Mouse (Mus musculus) right cerebral cortex, postnatal 10 days (tissue): ENCODE results near the gene Dpyd.

Experiments
- DNase-seq, 2 experiments: peaks; one replicate each; pipeline ENCODE4 v3.0.0; 2021; ENCODE audit warnings: low spot score in 2 of 2

Dpyd gene

DNA sequence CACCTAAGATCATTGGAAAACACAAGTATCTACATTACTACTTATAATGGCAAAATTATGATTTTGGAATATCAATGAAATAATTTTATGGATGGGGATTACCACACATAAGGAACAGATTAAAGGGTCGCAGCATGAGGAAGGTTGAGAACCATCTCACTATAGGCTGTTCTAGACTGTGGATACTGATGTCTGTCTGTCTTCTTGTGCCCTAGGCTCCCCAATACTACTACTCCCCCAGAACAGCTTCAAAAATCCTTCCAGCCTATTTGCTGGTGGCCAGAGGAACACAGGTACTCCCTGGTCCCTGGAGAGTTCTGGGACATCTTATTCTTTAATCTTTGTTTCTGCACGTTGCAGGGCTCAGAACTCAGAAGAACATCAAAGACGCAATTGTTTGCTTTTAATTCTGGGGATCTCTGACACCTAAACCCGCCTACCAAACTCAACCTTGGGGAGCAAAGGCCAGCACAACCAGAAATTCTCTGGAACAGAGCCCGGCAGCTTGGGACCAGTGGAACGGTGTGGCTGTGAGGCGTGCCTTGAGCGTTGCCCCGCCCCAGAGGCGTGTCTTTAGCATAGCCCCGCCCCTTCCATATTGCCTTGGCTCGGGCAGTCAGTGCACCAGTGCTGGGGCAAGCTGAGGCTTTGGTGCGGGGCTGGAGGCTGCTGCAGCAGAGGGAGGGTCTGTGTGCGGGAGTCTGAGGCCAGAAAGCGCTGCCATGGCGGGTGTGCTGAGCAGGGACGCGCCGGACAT lies at the start of gene Dpyd:
Gene Dpyd (plus strand): TSS at position 576 of the 757 bp plus-strand sequence.
- DNase-seq = peak; percentile 83 to 84

DNA sequence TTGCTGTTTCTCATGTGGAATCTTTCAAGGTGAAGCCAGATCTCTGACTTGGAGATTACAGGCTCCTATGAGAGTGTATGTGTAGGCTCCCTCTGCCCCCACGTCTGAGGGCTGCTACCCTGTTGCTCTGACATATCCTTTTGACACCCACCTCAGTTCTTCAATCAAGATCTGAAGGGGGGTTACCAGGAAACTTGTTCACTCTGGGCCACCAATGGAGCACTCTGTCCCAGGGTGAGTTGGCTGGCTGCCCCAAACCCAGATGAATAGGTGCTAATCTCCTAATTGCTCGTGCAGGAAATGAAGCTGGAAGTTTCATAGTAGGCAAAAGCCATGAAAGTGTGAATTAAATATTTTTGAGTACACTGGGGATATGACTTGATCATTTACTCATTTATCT lies 24.3 kb upstream of the Dpyd start:
- peak; percentile 50 to 53 for DNase-seq

DNA sequence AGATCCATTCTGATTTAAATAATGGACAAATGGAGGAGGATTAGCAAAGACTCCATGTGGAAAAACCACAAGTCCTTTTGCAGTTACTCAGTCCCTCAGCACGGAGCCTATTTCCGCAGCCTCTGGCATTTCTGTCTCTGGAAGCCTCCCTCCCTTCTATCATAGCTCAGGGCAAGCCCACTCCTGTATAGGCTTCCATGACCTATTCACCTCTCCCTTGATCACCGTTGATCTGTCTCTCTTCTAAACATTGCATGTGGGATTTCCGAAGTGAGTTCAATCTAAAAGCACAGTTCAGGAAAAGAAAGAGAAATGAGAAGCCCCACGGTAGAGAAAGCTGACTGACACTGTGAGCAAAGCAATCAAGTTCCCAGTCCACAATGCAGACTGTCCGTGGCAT lies 20.2 kb upstream of the Dpyd start:
- DNase-seq = no peak

DNA sequence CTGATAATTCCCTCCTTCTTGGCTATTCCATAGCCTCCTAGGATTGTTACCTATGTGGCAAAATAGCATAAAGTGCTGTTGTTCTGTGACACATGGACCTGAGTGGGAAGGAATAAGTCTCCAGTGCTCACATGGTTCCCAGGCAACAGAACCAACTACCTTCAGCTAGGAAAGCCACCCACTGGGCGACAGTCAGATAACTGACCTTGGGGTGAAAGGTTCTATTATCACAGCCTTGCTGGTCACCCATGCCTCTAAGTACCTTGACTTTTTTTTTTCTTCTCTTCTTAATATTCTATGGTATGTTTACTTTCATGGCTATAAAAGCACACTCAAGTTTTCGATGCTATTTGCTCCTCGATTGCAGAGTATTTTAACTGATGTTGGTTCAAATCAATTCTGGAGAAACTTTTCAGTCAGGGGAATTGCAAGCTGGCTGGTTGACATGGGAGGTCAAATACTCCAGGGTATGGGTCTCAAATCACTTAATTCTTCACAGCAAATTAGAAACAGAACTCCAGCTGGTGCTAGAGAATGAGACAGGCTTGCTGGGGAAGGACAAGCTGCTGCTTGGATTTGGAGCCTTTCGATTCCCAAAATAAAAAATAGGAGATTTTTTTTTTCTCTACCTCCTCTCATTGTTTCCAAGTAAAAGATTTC lies 14.2 kb upstream of the Dpyd start:
- DNase-seq = no peak

DNA sequence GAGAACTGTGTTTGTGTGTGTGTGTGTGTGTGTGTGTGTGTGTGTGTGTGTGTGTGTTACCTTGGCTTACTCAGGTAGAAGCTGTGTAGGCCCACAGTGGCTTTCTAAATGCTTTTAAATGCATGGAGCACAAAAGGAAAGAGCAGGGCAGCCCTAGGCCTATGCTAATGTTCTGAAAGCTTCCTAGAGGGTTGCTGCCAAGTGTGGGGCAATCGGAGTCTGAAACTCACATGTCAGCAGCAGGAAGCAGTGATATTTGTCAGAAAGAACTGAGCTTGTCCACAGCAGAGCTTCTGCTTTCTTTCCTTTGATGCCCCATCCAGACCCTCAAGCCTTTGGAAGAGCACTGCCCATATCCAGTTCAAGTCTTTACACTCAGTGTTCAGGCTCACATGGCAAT lies 4.3 kb upstream of the Dpyd start:
- DNase-seq = no peak

DNA sequence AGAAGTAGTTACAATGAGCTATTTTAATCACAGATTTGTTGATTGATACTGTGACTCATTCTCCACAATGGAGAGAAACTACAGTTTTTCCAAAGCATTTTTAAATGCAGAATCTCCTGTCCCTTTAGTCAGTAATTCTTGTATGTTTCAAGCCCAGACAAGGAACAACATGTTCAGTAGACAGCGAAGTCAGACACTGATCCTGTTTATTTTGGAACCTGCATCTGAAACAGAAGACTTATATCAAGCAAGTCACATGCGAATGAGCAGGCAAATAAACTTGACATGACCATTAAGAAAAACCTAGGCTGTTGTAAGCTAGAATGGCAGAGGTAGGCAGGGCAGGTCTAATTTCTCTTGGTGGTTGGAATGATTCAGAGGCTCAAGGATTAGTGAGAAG lies 2.0 kb upstream of the Dpyd start:
- DNase-seq = no peak

DNA sequence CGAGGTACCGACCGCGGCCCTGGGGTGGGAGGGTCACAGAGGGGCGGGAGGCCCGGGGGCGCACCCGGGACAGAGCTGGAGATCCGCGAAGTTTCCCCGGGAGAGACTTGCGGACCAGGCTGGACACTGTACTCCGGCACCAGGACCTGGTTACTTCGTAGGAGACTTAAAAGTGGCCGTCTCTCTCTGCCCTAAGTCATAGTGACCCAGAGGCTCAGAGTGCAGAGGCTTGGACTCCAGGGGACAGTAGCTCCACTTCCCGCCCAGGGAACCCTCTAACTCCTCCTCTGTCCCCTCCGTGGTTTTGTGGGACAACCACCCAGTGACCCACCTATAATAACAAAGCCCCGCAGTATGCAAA lies 362 bp downstream of the Dpyd start:
- no peak for DNase-seq

DNA sequence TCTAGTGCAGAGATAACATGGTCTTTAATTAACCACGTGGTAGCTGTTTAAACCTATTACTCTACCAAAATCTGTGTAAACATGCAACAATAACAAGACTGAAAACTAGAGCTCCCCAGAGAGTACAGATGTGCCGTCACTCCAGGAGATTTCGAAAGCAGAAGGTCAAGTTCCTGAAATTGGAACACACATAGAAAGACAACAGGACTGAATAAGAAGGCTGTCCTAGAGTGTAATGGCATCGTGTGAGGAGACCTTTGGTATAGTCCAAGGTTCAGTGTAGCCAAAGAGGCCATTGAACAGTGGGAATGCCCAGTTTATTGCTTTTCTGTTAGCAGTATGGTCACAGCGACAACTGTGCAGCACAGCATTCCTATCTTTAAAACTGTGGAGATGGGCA lies 4.8 kb downstream of the Dpyd start:
- no peak for DNase-seq

DNA sequence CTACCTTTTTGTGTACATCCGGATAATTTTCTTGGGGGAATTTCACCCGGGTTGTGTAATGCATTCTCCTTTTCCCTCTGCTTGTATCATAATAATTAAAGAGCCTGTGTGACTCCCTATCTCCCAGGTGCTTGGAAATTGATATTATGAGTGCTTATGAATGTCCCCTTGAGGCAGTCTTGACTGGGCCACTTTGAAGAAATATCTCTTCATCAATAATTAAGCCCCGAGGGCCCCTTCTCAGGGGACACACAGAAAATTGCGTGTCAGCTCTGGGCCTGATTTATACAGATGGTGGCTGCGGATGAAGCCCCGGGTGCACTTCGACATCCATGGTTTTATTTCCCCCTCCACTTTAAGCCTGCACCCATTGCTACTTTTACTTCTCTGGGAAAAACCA lies 8.3 kb downstream of the Dpyd start:
- DNase-seq = no peak

DNA sequence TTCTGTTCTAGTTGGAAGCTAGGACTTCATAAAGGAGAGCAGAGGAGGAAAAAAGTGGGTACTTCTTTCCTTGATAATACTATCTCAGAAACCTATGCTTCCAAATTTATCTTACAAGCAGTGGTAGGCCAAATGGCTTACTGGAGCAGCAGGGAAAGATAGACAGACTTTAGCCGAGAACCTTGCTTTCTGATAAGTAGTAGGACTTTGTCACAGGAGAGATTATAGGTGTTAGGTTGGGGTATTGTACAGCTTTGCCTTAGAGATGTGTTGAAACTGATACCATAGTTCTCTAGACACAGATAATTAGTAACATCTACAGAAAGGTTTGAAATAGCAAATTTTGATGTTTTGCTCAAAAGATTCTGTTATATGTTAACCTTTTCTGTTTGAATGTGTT lies 28.6 kb downstream of the Dpyd start:
- DNase-seq = no peak

DNA sequence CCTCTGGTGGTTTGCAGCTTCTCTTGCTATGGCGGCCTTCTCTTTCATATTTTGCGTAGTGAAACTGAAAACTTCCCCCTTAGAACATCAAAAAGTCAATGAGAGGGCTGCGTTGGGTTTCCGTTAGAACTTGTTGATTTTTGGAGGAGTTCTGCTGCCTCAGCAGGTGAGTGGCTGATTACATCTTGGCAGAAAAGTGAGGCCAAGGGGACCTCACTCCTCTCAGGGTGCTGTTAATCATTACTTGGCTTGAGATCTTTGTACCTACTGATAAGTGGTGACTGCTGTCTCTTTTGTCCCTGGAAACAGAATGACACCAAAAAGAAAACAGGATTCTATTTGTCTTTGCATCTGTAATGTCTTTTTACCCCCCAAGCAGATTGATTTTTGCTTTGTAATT lies 32.9 kb downstream of the Dpyd start:
- no peak for DNase-seq

DNA sequence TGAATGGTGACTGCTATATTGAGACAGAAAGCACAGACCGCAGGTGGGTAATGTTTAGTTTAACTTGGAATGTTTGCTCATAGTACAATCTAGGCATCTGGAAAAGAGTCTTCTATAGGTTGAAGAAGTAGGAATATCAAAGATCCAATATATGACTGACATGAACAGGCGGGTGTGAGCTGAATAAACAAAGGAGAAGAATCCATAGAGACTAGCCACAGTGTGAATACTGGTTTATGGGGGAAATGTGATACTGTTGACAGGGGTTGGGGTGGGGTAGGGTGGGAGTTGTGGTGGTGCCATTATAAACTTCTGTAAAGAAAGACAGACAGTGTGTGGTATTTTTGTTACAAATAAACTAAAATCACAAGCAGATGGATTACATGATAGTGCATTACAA lies 33.8 kb downstream of the Dpyd start:
- DNase-seq = no peak

DNA sequence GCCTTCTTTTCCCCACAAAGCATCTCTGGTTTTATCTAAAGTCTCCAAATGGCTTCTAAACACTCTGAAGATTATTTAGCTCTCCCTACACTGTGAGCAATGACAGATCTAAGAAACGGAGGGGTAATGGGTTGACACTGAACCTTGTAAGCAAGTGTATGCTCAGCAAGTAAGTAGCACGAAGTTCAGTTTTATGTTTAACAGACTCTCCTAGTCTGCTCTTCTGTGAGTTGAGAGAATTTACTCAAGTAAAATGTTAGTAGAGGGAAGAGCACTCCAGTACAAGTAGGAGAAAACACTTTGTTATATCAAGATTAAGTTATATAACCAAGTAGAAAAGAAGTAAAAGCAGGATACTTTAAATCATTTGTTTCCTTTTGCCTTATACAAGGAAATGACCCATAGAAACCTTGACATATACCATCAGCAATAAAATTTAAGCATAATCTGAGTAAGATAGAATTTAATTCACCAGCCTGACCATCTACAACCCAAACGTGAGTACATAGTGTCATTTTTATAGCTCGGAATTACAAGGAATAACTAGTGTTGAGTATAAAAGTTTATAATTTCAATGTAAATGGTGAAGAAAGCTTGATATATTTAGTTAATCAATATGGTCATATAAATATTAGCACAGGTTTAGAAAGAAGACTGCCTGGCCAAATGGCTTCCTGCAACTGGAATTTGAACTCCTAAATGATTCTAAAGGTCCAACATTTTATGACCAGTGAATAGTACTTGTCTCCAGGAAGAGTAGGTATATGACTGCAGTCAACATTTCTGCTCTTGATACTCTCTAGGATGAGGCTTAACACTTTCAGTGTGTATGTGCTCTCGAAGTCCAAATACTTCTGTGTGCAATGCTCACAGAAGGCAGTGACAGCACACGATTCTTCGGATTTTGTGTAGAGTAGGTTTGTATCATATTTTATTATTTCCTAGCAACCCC lies 40.0 kb downstream of the Dpyd start:
- no peak for DNase-seq

DNA sequence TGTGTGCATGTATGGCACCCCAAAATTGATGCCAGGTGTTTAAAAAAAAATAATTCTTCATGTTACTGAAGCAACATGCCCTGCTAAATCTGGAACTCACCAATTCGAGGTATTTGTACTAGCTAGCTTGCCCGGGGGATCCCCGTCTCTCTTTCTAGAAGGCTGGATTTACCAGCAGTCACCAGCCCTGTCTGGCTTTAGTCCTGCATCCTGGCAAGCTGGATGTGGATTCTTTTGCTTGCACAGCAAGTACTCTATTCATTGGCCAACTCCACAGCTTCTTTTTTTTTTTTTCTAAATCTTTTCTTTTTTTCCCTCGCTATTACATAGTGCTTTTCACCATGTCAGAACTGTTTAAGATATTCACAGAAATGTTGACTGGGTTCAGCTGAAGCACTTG lies 46.8 kb downstream of the Dpyd start:
- peak; percentile 36 to 45 for DNase-seq

DNA sequence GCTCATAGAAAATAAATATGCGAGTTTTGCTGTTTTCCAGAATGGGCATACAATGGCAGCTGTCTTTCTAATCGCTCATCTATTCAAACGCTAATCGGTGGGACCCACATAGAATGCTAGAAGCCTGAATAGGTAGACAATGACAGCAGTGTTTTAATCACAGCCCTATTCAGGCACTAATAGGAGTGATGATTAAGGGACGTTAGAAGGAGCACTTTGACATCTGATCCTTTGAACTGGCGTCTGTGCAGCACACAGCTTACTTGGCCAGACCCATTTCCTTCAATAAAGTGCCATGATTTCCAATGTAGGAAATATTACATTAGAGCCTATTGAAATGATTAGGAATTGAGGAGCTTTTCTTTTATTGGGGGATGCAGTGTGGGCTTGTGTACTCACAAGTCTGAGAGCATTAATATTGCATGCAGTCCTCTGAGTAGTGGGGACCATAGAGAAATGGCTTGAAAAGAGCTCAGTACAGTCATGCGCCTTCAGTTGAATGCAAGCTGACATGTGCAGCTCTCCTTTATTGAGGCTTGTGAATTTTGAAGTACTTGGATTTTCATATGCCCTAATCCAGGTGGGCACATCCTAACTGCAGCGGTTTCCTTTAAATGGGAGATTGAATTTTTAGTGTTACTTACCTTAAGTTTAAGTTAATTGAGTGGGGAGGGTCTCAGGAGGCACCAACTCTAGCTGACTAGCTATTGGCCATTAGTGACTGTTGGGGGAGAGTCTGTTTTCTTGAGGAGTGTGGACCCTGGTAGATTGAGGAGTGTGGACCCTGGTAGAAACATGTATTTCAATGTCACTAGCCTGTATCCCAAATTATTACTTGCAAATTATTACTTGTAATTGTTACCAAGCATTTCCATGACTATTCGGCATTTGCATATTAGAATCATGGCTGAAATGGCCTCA lies 64.8 kb downstream of the Dpyd start:
- no peak for DNase-seq

DNA sequence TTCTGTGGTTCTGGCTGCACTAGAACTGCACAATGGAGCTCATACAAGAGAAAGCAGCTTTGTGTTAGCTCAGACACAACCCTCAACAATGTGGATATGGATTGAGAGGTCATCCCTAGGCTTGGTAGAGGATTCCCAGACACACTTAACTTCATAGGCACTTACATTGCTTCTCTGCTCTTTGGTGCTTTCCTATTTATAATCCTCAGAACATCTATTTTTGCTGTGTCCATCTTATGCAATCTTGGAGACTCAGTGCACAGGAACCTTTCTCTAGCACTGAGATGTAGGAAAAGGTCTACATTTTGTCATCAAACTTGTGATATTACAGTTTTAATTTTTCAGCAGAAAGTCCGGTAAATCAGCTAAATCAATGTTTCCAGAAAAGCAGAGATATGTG lies 67.8 kb downstream of the Dpyd start:
- no peak for DNase-seq

DNA sequence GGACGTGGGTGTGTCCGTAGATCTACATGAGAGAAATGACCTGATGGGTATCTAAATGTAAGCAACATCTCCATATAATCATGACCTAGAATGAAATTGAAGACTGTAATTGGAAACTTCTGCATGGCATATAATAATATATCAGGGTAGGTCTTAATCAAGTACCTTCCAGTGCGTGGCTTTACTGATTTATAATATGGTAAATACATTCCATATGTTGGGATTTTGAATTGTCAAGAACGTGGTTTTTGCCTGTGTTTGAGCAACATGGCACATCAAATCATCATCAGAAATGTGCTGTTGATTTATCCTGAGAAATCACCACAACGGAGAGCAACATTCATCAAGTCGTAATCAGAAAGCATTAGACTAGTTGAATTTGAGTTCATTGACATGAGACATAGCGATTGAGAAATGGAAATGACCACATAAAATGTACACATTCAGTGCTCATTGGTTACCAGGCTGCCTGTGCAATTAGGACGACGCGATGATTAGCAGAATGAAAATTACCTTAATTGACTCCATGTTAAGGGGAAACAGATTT lies 84.2 kb downstream of the Dpyd start:
- DNase-seq = no peak

DNA sequence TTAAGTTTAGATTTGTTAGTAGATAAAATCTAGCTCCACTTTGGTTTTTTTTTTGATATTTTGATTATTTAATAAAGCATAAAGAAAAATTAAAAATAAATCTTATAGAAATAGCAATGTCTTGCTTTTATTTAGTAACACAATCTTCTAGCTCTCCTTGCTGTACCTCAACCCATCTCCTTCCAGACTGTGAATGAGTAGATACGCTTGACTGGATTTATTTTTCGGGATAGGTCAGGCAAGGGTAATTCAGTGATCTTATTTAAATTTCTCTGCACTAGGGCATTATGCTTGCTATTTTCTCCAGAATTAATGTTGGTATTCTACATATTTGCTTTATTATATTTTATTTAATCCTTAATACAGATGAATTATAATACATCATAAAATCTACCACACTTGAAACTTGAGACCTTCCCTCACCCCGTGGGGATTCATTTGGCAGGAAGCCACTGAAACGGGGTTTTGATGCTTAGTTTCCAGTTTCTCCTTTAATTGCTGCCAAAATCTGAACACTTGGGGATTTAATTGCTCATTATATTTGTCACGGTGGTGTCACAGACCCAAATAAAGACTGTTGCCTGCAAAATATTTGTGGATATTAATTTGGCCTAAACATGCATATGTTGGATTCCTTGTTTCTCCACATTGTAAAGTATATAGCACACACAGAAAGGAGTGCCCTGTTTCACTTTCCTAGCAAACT lies 102.2 kb downstream of the Dpyd start:
- DNase-seq = no peak

DNA sequence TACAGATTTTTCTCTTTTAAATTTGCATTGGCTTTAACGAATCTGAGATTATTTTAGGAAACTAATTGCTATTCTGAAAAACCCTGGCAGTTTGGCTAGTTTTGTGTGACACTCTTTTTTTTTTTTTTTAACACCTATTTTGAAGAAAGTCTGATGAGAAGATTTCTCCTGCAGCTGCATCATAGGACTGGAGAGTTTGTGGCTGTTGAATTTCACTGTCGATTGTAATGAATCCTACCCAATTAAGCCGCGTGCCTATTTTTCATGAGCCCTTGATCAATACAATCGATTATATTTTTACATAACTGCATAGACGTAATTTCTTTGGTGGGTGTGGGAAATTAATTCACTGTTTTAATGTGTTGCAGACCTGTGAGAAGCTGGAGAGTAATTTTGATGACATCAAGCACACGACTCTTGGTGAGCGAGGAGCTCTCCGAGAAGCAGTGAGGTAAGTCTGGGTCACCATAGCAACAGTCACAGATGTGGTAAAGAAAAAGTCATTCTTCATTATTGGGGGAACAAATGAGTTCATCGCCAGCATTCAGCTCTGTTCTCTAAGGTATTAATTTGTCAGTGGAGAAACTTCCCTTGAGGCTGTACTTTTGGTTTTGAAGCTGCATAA lies 112.3 kb downstream of the Dpyd start:
- peak; percentile 28 to 33 for DNase-seq

DNA sequence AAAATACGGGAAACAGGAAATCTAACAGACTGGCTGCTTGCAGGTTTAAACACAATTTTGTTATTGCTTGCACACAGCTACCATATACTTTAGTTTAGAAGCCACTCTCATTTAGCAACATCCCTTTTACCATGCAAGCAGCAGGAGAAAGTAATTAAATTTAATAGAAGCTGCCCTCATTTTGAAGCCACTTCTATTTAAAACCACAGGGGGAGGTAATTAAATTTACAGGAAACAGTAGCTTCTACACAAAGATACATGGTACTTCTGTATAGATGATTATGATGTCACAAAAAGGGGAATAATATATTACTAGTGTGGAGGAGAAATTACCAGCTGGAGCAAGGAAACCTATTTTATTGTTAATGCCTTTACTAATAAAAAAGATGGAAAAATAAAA lies 113.5 kb downstream of the Dpyd start:
- DNase-seq = no peak
